Mouse (Mus musculus) small intestine, adult 2 months (tissue): ENCODE measurements around the gene Trappc4.
A peak's percentile ranks its signal among the peaks of the same experiment; 100 is the strongest.

ENCODE experiments used
- CTCF ChIP-seq: fragments of 200-500 bp; IDR thresholded peaks from 2 replicates; pipeline ENCODE4 v1.5.1; 2012; ENCODE audit warnings: low read depth, mild to moderate bottlenecking, control low read depth, inconsistent platforms, low read length, moderate library complexity, mixed read lengths; ENCODE audit not compliant: insufficient replicate concordance, insufficient read length; ENCODE audit errors: extremely low read depth
- POLR2A ChIP-seq: fragments of 200-500 bp; IDR thresholded peaks from 2 replicates; pipeline ENCODE4 v1.6.1; 2012; ENCODE audit warnings: low read depth, mild to moderate bottlenecking, control low read depth, inconsistent platforms, low read length, moderate library complexity

- peak; percentile 42; the same call in 1 of the 2 replicates for TF ChIP-seq CTCF
- TF ChIP-seq POLR2A, result no peak
Measured at GRCm38 (mm10) chr9:44364480-44364879, 42.9 kb downstream of the Trappc4 start.
